31 mouse cellular contexts compared by ENCODE assay signal in the genomic region with DNA sequence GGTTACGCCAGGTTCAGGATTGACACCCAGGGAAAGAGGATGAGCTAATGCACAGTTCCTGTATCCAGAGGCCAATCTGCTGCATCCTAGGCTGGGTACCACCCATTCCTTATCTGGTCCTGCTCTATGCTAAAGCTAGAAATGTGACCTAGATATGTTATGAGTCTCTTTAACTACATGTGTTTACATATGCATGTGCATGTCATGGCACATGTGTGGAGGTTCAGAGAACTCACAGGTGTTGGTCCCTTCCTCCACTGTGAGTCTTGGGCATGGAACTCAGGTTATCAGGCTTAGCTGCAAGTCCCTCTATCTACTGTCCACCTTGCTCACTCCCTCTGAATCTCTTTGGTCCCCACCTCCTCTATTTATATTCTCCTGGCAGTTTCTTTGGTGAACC. TPM values are rescaled to one million over a fixed set of nuclear protein-coding genes. Genes with fewer than 3 reads are reported as not detected.
"Had no signal": no experiment of that assay in that cellular context is flagged by ENCODE, and none has a peak within 500 bp of the region (broad histone marks: within the 10 kb centered on the region; RNA-seq: fewer than 3 reads in every experiment).

No protein-coding gene starts in this region.

- H3K4me2 ChIP-seq: embryonic facial prominence, embryonic 12.5 days; embryonic facial prominence, embryonic 13.5 days; embryonic facial prominence, embryonic 15.5 days; forebrain, embryonic 12.5 days; forebrain, embryonic 13.5 days; forebrain, embryonic 15.5 days had no signal

- H3K27me3 ChIP-seq: embryonic facial prominence, embryonic 12.5 days; embryonic facial prominence, embryonic 13.5 days; embryonic facial prominence, embryonic 15.5 days; forebrain, embryonic 12.5 days; forebrain, embryonic 13.5 days; forebrain, embryonic 15.5 days had no signal

- ATAC-seq: forebrain, embryonic 13.5 days; forebrain, embryonic 14.5 days; forebrain, embryonic 15.5 days; forebrain, embryonic 16.5 days; forebrain, postnatal 0 days had no signal

- H3K4me1 ChIP-seq: embryonic facial prominence, embryonic 10.5 days; embryonic facial prominence, embryonic 12.5 days; forebrain, embryonic 12.5 days; forebrain, embryonic 13.5 days; forebrain, embryonic 15.5 days had no signal

- H3K9me3 ChIP-seq: embryonic facial prominence, embryonic 10.5 days; embryonic facial prominence, embryonic 12.5 days; embryonic facial prominence, embryonic 13.5 days; embryonic facial prominence, embryonic 15.5 days; forebrain, embryonic 10.5 days; forebrain, embryonic 12.5 days; forebrain, embryonic 13.5 days; forebrain, embryonic 15.5 days had no signal

- DNase-seq: cerebellum, adult 18-20 months; cerebellum, adult 2 months; cerebellum, adult 8-10 months; cerebellum, adult 9-10 months; cerebellum, adult 9-11 months; cerebellum, postnatal 10 days; cerebellum, postnatal 14 days; cerebellum, postnatal 25 days; cerebellum, postnatal 36 days; embryo, embryonic 11 days; forebrain, postnatal 0 days; gastrocnemius, adult 2 months; gastrocnemius, postnatal 10 days; gastrocnemius, postnatal 14 days; gastrocnemius, postnatal 25 days; gastrocnemius, postnatal 36 days; heart, adult 18-20 months had no signal

- H3K9ac ChIP-seq: embryonic facial prominence, embryonic 12.5 days; embryonic facial prominence, embryonic 13.5 days; embryonic facial prominence, embryonic 15.5 days; forebrain, embryonic 12.5 days; forebrain, embryonic 13.5 days; forebrain, embryonic 15.5 days; forebrain, postnatal 0 days had no signal

- H3K27ac ChIP-seq: embryonic facial prominence, embryonic 10.5 days; embryonic facial prominence, embryonic 12.5 days; embryonic facial prominence, embryonic 13.5 days; embryonic facial prominence, embryonic 15.5 days; forebrain, embryonic 10.5 days; forebrain, embryonic 12.5 days; forebrain, embryonic 13.5 days; forebrain, embryonic 15.5 days; gastrocnemius, adult 2 months had no signal

- H3K36me3 ChIP-seq: embryonic facial prominence, embryonic 10.5 days; embryonic facial prominence, embryonic 12.5 days; embryonic facial prominence, embryonic 13.5 days; embryonic facial prominence, embryonic 15.5 days; forebrain, embryonic 10.5 days; forebrain, embryonic 12.5 days; forebrain, embryonic 15.5 days had no signal

- H3K4me3 ChIP-seq: embryonic facial prominence, embryonic 10.5 days; embryonic facial prominence, embryonic 12.5 days; embryonic facial prominence, embryonic 13.5 days; embryonic facial prominence, embryonic 15.5 days; erythroblast, embryonic 14.5 days; forebrain, embryonic 10.5 days; forebrain, embryonic 12.5 days; forebrain, embryonic 13.5 days; forebrain, embryonic 15.5 days; gastrocnemius, adult 2 months had no signal

RNA-seq across cellular contexts. Expression of a gene that starts 41.8 kb away (rescaled TPM):
- total RNA-seq: common myeloid progenitor, adult 5-6 weeks; gastrocnemius, adult 18-20 months; gastrocnemius, adult 2 months; gastrocnemius, postnatal 25 days; gastrocnemius, postnatal 36 days; granulocyte monocyte progenitor cell, adult 5-6 weeks had no signal
